Mouse (Mus musculus) spleen, adult 18-20 months (tissue): ENCODE results near the gene Fam168b.

ENCODE experiments used
- DNase-seq, 2 experiments: peaks; one replicate each; pipeline ENCODE4 v3.0.0; 2022; ENCODE audit warnings: mixed read lengths in 2 of 2

Fam168b gene

GRCm38 (mm10) chr1:34842887-34843618, at the start of gene Fam168b:
Gene Fam168b, minus strand, starts transcription at chr1:34843065.
- DNase-seq, result peak; percentile 80 to 87

GRCm38 (mm10) chr1:34892466-34892865, 49.6 kb upstream of the Fam168b start:
- DNase-seq, result no peak

- DNase-seq, result no peak
Observed at GRCm38 (mm10) chr1:34891559-34892289, 48.9 kb upstream of the Fam168b start.

GRCm38 (mm10) chr1:34883776-34884175, 40.9 kb upstream of the Fam168b start:
- no peak for DNase-seq

- DNase-seq, result no peak
Observed at GRCm38 (mm10) chr1:34879611-34880010, 36.7 kb upstream of the Fam168b start.

- no peak for DNase-seq
Observed at GRCm38 (mm10) chr1:34873551-34873950, 30.7 kb upstream of the Fam168b start.

- peak in 1 of 2 experiments; percentile 1 for DNase-seq
Observed at GRCm38 (mm10) chr1:34871170-34871569, 28.3 kb upstream of the Fam168b start.

- peak in 1 of 2 experiments; percentile 3 for DNase-seq
Observed at GRCm38 (mm10) chr1:34869231-34869630, 26.4 kb upstream of the Fam168b start.

GRCm38 (mm10) chr1:34868391-34868790, 25.5 kb upstream of the Fam168b start:
- DNase-seq, result no peak

- no peak for DNase-seq
Observed at GRCm38 (mm10) chr1:34867574-34867955, 24.7 kb upstream of the Fam168b start.

- peak; percentile 76 to 92 for DNase-seq
Observed at GRCm38 (mm10) chr1:34866815-34867573, 24.1 kb upstream of the Fam168b start.

GRCm38 (mm10) chr1:34865866-34866265, 23.0 kb upstream of the Fam168b start:
- DNase-seq, result no peak

GRCm38 (mm10) chr1:34864243-34864642, 21.4 kb upstream of the Fam168b start:
- no peak for DNase-seq

GRCm38 (mm10) chr1:34863323-34863722, 20.5 kb upstream of the Fam168b start:
- DNase-seq, result no peak

GRCm38 (mm10) chr1:34862877-34863276, 20.0 kb upstream of the Fam168b start:
- no peak for DNase-seq

- DNase-seq, result no peak
Observed at GRCm38 (mm10) chr1:34860205-34860604, 17.3 kb upstream of the Fam168b start.

- DNase-seq, result no peak
Observed at GRCm38 (mm10) chr1:34859761-34860160, 16.9 kb upstream of the Fam168b start.

GRCm38 (mm10) chr1:34858671-34859070, 15.8 kb upstream of the Fam168b start:
- peak; percentile 38 to 50 for DNase-seq

- no peak for DNase-seq
Observed at GRCm38 (mm10) chr1:34855056-34855739, 12.3 kb upstream of the Fam168b start.

- no peak for DNase-seq
Observed at GRCm38 (mm10) chr1:34853786-34854185, 10.9 kb upstream of the Fam168b start.

- DNase-seq, result no peak
Observed at GRCm38 (mm10) chr1:34852116-34852878, 9.4 kb upstream of the Fam168b start.

GRCm38 (mm10) chr1:34851562-34851961, 8.7 kb upstream of the Fam168b start:
- no peak for DNase-seq
